Mouse (Mus musculus) brain, embryonic 14.5 days (tissue): ENCODE results near the gene Miga2.

ENCODE experiments used
- CTCF ChIP-seq: fragments of 200-500 bp; IDR thresholded peaks from 2 replicates; pipeline ENCODE4 v1.5.1; 2012; ENCODE audit warnings: inconsistent platforms, mild to moderate bottlenecking, moderate library complexity, borderline replicate concordance; ENCODE audit not compliant: insufficient read depth, insufficient read length; ENCODE audit errors: extremely low read depth
- POLR2A ChIP-seq: fragments of 200-500 bp; IDR thresholded peaks from 2 replicates; pipeline ENCODE4 v1.6.1; 2012; ENCODE audit warnings: mild to moderate bottlenecking, inconsistent platforms, borderline replicate concordance; ENCODE audit not compliant: poor library complexity, insufficient read depth, insufficient read length, severe bottlenecking; ENCODE audit errors: extremely low read depth

DNA sequence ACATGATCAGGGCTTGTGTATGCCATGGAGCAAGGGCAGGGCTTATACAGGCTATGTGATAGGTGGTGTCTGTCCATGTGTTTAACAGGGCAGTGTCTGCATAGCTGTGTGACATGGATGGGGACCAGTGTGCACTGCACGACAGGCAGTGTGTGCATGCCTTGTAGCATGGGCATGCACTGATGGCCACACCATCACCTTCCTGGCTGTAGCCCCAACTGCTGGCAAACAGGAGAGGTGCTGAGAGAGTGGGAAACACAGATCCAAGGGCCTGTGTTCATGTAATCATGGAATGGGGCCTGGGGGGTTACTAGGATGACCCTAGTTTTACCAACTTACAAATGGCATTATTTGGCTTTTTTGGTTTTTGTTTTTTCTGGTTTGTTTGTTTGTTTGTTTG, 39.8 kb downstream of the Miga2 start:
- TF ChIP-seq POLR2A: no peak
- no peak for TF ChIP-seq CTCF
